Mouse (Mus musculus) thymus, adult 2 months (tissue): ENCODE results near the gene Slc34a1. TPM values are rescaled to one million over a fixed set of nuclear protein-coding genes. Genes with fewer than 3 reads are reported as not detected.

Source experiments
- DNase-seq: peaks from one replicate; pipeline ENCODE4 v3.0.0; 2021
- H3K27ac ChIP-seq: fragments of 200-500 bp; 2 replicates; pipeline ENCODE4 v1.5.1; 2012; ENCODE audit warnings: low read length, control low read depth; ENCODE audit not compliant: control insufficient read depth, insufficient read depth
- H3K27me3 ChIP-seq: fragments of 200-500 bp; 2 replicates; pipeline ENCODE4 v1.6.1; 2012; ENCODE audit warnings: mild to moderate bottlenecking, low read length, moderate library complexity, mixed read lengths; ENCODE audit not compliant: control insufficient read depth, insufficient read depth
- H3K36me3 ChIP-seq: fragments of 200-500 bp; 2 replicates; pipeline ENCODE4 v1.6.1; 2012; ENCODE audit warnings: mild to moderate bottlenecking, low read length, moderate library complexity; ENCODE audit not compliant: control insufficient read depth, insufficient read depth
- H3K4me1 ChIP-seq: fragments of 200-500 bp; replicated peaks from 2 replicates; pipeline ENCODE4 v1.6.1; 2012; ENCODE audit warnings: low read length; ENCODE audit not compliant: control insufficient read depth, insufficient read depth
- H3K4me3 ChIP-seq: fragments of 200-500 bp; 2 replicates; pipeline ENCODE4 v1.5.1; 2012; ENCODE audit warnings: mild to moderate bottlenecking, low read length, control low read depth, moderate library complexity; ENCODE audit not compliant: control insufficient read depth, insufficient read depth
- CTCF ChIP-seq: fragments of 200-500 bp; IDR thresholded peaks from 2 replicates; pipeline ENCODE4 v1.5.1; 2012; ENCODE audit warnings: mild to moderate bottlenecking, control low read depth, low read length, moderate library complexity, borderline replicate concordance; ENCODE audit not compliant: control insufficient read depth, poor library complexity, insufficient read depth; ENCODE audit errors: extremely low read depth
- POLR2A ChIP-seq: fragments of 200-500 bp; IDR thresholded peaks from 2 replicates; pipeline ENCODE4 v1.6.1; 2012; ENCODE audit warnings: mild to moderate bottlenecking, low read length, control low read depth, moderate library complexity; ENCODE audit not compliant: control insufficient read depth, poor library complexity, insufficient read depth; ENCODE audit errors: extremely low read depth
- WGBS: fragments of 180-500 bp; shearing (Covaris S2); methylation state at CpG from one replicate; pipeline ENCODE4 v1.1.7; 2018; 5-methylcytosine and 5-hydroxymethylcytosine counted together
- polyA plus RNA-seq: library from polyadenylated mRNA; depleted of rRNA; stranded (reverse); fragments of >200 nt; gene quantifications from 2 replicates; pipeline ENCODE4 v1.2.3, GENCODE M21; 2012

Slc34a1 gene
- polyA plus RNA-seq, 1 experiment = 6.0 TPM

- 30% methylated on average over 51 of the region's 51 CpGs for WGBS
- H3K27ac ChIP-seq = no peak overlapping the region
- DNase-seq = peak; percentile 26
- peaks cover 12% of the 10 kb centered on the region; the same call in 1 of the 2 replicates for H3K27me3 ChIP-seq
- peaks cover 25% of the 10 kb centered on the region for H3K4me1 ChIP-seq
- no peak for TF ChIP-seq POLR2A
- no peak for TF ChIP-seq CTCF
- H3K36me3 ChIP-seq = no peaks in the 10 kb centered on the region
- H3K4me3 ChIP-seq = no peak overlapping the region
These were observed 22.3 kb downstream of the Slc34a1 start for GRCm38 (mm10) chr13:55420018-55420932.

GRCm38 (mm10) chr13:55420933-55421800 lies 23.2 kb downstream of the Slc34a1 start:
- Histone ChIP-seq H3K27ac (no peak overlapping the region), H3K36me3 (no peaks in the 10 kb centered on the region), H3K4me3 (0 out of 2 replicates have a peak overlapping the region, but pooled peaks have one; percentile 9), H3K27me3 (peaks cover 12% of the 10 kb centered on the region; the same call in 1 of the 2 replicates), H3K4me1 (peaks cover 25% of the 10 kb centered on the region)
- TF ChIP-seq CTCF = peak; percentile 85
- TF ChIP-seq POLR2A = no peak
- DNase-seq = peak; percentile 85
- 13% methylated on average over 35 of the region's 35 CpGs for WGBS

GRCm38 (mm10) chr13:55426613-55427012 lies 28.6 kb downstream of the Slc34a1 start, which contains the start of gene F12:
F12 (minus strand) TSS chr13:55426793.
- DNase-seq = no peak
- H3K36me3 ChIP-seq = no peaks in the 10 kb centered on the region
- H3K4me3 ChIP-seq = no peak within 1 kb of the TSS
- no peaks in the 10 kb centered on the region for H3K27me3 ChIP-seq
- WGBS = 97% methylated on average over 10 of the region's 10 CpGs
- H3K4me1 ChIP-seq = peaks cover 14% of the 10 kb centered on the region
- TF ChIP-seq CTCF (no peak), POLR2A (no peak)
- H3K27ac ChIP-seq = no peak within 1 kb of the TSS

- no peak for TF ChIP-seq CTCF
- DNase-seq = no peak
- peak overlapping the region; percentile 2; the same call in 1 of the 2 replicates for H3K27ac ChIP-seq
- 55% methylated on average over 12 of the region's 12 CpGs for WGBS
- H3K4me3 ChIP-seq = no peak overlapping the region
- peaks cover 26% of the 10 kb centered on the region for H3K4me1 ChIP-seq
- no peaks in the 10 kb centered on the region for H3K27me3 ChIP-seq
- no peaks in the 10 kb centered on the region for H3K36me3 ChIP-seq
These were observed 31.4 kb downstream of the Slc34a1 start for GRCm38 (mm10) chr13:55429226-55429888.

GRCm38 (mm10) chr13:55430566-55430965 lies 32.6 kb downstream of the Slc34a1 start:
- Histone ChIP-seq H3K4me3 (no peak overlapping the region), H3K4me1 (peaks cover 26% of the 10 kb centered on the region), H3K27me3 (no peaks in the 10 kb centered on the region), H3K27ac (peak overlapping the region; percentile 38; the same call in 1 of the 2 replicates), H3K36me3 (no peaks in the 10 kb centered on the region)
- DNase-seq = no peak
- 96% methylated on average over 2 of the region's 2 CpGs for WGBS
- TF ChIP-seq POLR2A (no peak), CTCF (no peak)
